Mouse (Mus musculus): ENCODE results near the gene Ctsh. TPM values are rescaled to one million over a fixed set of nuclear protein-coding genes. Genes with fewer than 3 reads are reported as not detected.
A peak's percentile ranks its signal among the peaks of the same experiment; 100 is the strongest.

Ctsh gene
- polyA plus RNA-seq, 1 experiment: 4.9 TPM

DNA sequence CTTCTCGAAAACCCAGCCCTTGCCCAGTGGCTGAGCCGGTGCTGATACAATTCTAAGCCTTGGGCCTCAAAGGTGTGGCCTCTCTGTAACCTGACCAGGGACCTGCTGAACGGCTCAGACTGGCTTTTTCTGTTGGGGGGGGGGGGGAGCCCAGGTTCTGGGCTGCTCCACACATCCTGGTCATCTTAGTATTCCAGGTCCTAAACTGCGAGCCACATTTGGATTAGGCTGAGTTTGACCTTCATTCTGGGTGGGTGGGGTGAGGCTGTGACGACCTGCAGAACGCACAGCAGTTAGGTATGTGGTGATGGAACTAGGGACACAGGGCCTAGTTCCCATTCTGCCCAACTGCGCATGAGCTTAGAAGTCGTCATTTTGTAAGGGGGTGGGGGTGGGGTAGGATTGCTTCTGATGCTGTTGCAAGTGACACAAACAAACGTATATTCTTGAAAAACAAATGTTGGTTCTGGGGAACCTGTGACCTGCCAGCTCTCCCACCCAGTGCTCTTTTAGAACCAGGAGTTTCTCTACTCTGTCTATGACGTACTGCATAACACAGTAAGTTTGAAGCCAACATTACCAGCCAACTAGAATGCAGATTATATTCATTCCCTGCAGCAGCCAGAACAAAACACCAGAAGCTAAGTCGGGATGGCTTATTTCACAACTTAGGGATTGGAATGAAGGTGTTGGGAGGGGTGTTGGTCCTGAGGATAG lies 70.4 kb downstream of the Ctsh start:
- Histone ChIP-seq H3K9me3 (replicated peaks; ENCODE audit: control insufficient read depth, insufficient read depth, low read length, poor library complexity, severe bottlenecking) (no peaks in the 10 kb centered on the region), H3K4me1 (ENCODE audit: control insufficient read depth, insufficient read depth, low read length) (no peaks in the 10 kb centered on the region), H3K9ac (ENCODE audit: low read depth, poor library complexity, severe bottlenecking) (0 out of 2 replicates have a peak overlapping the region, but pooled peaks have one; percentile 42), H3K4me3 (ENCODE audit: low read depth, low read length) (peak overlapping the region; percentile 50), H3K36me3 (ENCODE audit: control insufficient read depth, insufficient read depth, low read length, poor library complexity, severe bottlenecking) (no peaks in the 10 kb centered on the region), H3K27ac (ENCODE audit: insufficient read depth, low read length) (peak overlapping the region; percentile 19), H3K27me3 (ENCODE audit: control insufficient read depth, insufficient read depth, low read length, poor library complexity, severe bottlenecking) (no peaks in the 10 kb centered on the region)
- TF ChIP-seq CTCF (IDR thresholded peaks at IDR 0.05; ENCODE audit: low read depth, low read length) (no peak), EP300 (IDR thresholded peaks at IDR 0.05; ENCODE audit: insufficient read depth, low read depth, low read length) (0 out of 2 replicates have a peak, but pooled peaks have one; percentile 34), POLR2A (IDR thresholded peaks at IDR 0.05; ENCODE audit: insufficient read depth, low read length) (no peak)

GRCm38 (mm10) chr9:90124873-90125245 lies 70.9 kb downstream of the Ctsh start:
- Histone ChIP-seq H3K36me3 (ENCODE audit: control insufficient read depth, insufficient read depth, low read length, poor library complexity, severe bottlenecking) (no peaks in the 10 kb centered on the region), H3K9ac (ENCODE audit: low read depth, poor library complexity, severe bottlenecking) (0 out of 2 replicates have a peak overlapping the region, but pooled peaks have one; percentile 42), H3K4me3 (ENCODE audit: low read depth, low read length) (peak overlapping the region; percentile 26; the same call in 1 of the 2 replicates), H3K27ac (ENCODE audit: insufficient read depth, low read length) (peak overlapping the region; percentile 19), H3K9me3 (replicated peaks; ENCODE audit: control insufficient read depth, insufficient read depth, low read length, poor library complexity, severe bottlenecking) (no peaks in the 10 kb centered on the region), H3K27me3 (ENCODE audit: control insufficient read depth, insufficient read depth, low read length, poor library complexity, severe bottlenecking) (no peaks in the 10 kb centered on the region), H3K4me1 (ENCODE audit: control insufficient read depth, insufficient read depth, low read length) (no peaks in the 10 kb centered on the region)
- TF ChIP-seq POLR2A (IDR thresholded peaks at IDR 0.05; ENCODE audit: insufficient read depth, low read length): no peak
- no peak for TF ChIP-seq EP300 (IDR thresholded peaks at IDR 0.05; ENCODE audit: insufficient read depth, low read depth, low read length)
- TF ChIP-seq CTCF (IDR thresholded peaks at IDR 0.05; ENCODE audit: low read depth, low read length): no peak

Other genes with a start within 250 kb of the Ctsh start
- gene Rasgrf1, start 144.2 kb upstream of the Ctsh start, polyA plus RNA-seq (2011; ENCODE audit: insufficient read depth, insufficient read length, low read depth, missing spikeins): 0.20 TPM in 1 of 2 replicates, not detected in the other
- 647 and 696 TPM in 2 replicates for gene Morf4l1, start 60.6 kb downstream of the Ctsh start, polyA plus RNA-seq (2011; ENCODE audit: insufficient read depth, insufficient read length, low read depth, missing spikeins)
- gene Adamts7, start 108.9 kb downstream of the Ctsh start, polyA plus RNA-seq (2011; ENCODE audit: insufficient read depth, insufficient read length, low read depth, missing spikeins): 4.2 and 4.7 TPM in 2 replicates
- gene Tbc1d2b, start 216.7 kb downstream of the Ctsh start, polyA plus RNA-seq (2011; ENCODE audit: insufficient read depth, insufficient read length, low read depth, missing spikeins): 8.5 and 11.9 TPM in 2 replicates

Measured in ES-Bruce4 (cell line).